Mouse (Mus musculus): ENCODE data around the gene Acsf2.

Gene Acsf2

DNA sequence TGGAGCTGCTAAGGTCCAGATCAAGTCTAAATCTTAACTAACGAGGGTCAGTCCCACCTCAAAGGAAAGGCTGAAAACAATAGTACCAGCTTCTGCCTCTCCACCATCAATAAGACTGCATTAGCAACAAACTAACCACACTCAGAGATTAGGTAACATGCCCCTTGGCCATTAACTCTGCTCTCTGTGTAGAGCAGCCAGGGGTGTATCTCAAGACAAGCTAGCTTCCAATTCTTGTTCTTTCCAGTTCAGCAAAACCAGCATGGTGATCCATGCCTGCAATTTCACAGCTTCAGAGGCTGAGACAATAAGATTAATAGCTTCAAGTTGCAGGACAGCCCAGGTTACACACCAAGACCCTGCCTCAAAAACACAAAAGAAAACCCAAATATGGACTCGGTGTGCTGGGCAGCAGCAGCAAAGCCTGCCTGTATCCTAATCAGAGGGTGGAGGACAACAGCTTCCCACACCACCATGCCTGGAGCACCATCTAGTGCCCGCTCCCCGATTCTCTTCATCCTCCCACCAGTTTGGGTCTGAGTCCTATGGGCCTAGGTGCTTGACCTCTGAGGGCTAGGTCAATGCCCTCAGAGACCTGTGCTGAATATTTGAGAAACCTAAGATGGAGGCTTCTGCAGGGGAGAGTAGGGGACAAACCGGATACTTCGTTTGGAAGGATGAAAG, 3.1 kb downstream of the Acsf2 start:
- peak; percentile 33 for DNase-seq

DNA sequence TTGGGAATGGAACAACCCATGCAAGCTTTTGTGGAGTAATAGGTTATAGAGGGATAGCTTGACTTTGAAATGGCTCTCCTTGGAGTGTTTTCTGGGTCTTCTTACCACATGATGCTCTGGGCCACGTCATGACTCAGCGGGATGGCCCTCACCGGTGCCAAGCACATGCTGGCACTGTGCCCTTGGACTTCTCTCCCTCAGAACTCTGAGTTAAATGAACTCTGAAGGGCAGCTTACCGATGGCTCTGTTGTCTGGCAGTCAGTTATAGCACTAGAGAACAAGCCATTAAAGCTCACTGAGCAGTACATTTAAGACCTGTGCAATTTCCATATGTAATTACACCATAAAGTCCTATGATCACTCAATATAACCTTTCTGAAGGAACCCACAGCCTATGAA, 4.4 kb downstream of the Acsf2 start:
- DNase-seq = peak; percentile 80

DNA sequence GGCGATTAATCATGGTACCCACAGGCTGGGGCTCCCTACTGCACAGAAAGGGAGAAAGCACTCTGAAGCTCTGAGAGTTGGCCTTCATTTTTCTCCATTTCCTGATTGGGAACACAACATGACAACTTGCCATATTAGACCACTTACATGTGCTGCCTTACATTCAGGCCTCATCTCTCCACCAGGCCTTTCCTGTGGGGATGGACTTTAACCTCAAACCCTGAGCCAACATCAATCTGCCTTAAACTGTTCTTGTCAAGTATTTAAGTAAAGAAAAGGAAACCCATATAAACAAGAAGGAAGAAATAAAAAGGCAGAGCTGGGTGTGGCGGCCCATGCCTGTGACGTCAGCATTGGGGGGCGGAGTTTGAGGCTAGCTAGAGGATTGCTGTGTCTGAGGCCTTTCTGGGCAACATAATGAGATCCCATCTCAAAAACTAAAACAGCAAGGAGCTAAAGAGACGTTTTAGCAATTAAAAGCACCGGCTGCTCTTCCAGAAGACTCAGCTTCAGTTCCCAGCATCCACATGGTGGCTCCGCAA, 5.3 kb downstream of the Acsf2 start:
- DNase-seq = peak; percentile 71

GRCm38 (mm10) chr11:94587511-94587910, 14.2 kb downstream of the Acsf2 start:
- no peak for DNase-seq

DNA sequence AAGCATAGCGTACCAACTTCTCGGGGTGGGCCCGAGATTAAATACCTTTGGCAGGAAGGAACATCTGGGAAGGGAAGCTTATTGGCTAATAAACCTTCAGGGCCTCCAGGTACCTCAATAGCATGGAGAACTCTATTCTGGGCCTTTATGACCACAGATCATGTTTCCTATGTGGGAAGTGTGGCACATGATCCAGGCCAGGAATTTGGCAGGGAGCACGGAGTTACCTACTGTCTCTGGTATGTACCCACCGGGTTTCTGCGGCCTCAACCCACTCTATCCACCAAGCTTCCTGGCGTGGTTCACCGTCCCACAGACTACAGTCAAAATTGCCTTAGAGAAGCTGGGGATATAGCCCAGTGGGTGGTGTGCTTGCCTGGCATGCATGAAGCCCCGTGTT, 16.6 kb downstream of the Acsf2 start:
- no peak for DNase-seq

DNA sequence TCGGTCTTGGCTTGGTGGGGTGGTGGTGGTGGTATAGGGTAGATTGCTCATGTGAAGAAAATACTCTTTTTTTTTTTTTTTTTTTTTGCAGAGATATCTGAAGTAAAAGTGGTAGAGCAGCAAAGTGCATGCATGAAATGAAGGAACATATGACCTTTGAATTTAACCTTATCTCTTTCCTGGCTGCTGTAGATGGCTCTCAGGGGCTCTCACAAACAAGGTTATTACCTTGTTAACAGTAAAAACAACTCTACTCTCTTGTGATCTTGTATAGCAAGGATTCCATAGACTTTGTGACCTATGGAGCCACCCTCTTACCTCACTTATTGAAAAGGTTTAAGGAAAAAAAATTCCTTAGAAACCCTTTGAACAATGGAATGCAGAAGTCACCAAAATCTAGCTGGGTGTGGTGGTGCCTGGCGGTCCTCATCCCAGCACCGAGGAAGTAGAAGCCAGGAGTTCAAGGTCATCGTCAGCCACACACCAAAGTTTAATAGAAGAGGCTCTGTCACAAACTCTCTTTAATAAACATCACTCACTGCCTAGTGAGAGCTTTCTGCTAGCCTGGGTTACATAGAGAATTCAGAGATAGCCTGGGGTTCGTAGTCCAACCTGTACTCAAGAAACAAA, 21.4 kb downstream of the Acsf2 start:
- DNase-seq = no peak

DNA sequence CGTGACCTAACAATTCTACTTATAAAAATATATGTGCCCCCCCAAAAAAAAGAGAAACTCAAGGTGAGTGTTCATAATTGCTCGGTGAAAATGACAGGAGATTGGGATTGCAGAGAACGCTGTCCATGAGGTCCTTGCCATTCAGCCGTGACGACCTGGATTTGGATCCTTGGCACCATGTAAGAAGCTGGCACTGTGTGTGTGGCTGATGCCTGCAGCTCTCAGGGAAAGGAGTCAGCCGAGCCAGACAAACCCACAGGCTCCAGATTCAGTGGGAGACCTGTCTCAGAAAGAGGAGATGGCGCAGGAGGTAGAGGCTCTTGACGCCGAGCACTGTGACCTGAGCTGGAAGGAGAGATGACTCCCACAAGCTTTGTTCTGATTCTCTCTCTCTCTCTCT, 25.3 kb downstream of the Acsf2 start:
- DNase-seq = peak; percentile 38

- no peak for DNase-seq
Observed at GRCm38 (mm10) chr11:94575036-94575435, 26.6 kb downstream of the Acsf2 start.

DNA sequence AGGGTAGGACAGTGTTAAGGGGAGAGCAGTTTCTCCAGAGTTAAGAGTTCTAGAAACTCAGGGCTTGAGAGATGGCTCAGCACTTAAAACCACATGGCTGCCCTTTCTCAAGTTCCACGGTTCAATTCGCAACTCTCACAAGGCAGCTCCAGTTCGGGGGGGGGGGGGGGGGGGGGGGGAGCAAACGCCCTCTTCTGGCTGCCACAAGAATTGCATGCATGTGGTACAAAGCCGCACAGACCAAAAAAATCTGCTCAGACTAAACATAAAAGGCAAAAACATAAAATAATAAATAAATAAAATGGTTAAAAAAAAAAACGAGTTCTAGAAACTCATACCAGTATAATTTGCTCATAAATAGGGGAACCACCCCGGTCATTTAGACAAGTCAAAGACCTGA, 27.1 kb downstream of the Acsf2 start:
- no peak for DNase-seq

DNA sequence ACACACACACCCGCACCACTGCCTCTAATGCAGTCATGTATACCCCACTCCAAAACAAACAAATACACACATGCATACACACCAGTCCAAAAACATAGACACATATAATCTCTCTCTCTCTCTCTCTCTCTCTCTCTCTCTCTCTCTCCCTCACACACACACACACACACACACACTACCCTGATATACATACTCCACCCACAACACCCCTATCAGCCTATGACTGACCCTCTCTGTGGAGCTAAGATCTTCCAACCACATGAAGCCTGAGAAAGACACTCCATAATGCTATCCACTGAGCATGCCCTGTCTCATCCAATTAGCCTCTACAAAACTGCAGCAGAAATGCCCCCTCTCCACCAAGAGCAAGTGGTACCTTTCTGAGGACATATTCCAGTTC, 29.8 kb downstream of the Acsf2 start:
- no peak for DNase-seq

DNA sequence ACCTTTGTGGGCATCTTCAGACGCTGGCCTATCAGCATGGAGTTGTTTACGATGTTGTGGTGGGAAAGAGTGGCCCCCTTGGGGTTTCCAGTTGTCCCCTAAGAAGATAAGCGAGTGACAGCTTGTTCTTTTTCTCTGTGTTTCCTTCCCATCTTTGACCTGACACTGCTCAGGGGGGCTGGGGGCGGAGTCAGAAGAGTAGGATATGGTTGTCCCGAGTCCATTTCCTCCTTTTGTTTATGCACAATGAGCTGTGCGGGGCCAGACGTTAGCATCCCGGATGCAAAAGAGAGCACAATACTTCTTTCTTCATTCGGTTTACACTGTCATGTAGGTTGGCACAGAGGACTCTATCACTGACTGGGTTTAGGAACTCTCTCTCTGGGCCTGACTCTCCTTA, 31.1 kb downstream of the Acsf2 start:
- DNase-seq = peak; percentile 80

- DNase-seq = no peak
Observed at GRCm38 (mm10) chr11:94567326-94567725, 34.3 kb downstream of the Acsf2 start.

- no peak for DNase-seq
Observed at GRCm38 (mm10) chr11:94566534-94566933, 35.1 kb downstream of the Acsf2 start.

DNA sequence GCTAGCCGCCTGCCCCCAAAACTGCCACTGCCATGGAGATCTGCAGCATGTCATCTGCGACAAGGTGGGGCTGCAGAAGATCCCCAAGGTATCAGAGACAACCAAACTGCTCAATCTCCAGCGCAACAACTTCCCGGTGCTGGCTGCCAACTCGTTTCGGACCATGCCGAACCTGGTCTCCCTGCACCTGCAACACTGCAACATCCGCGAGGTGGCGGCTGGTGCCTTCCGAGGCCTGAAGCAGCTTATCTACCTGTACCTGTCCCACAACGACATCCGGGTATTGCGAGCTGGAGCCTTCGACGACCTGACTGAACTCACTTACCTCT, 36.6 kb downstream of the Acsf2 start:
- peak; percentile 41 for DNase-seq

- DNase-seq = peak; percentile 79
Observed at GRCm38 (mm10) chr11:94564437-94565150, 37.1 kb downstream of the Acsf2 start, which contains the start of gene Chad. Gene Chad, plus strand, starts transcription at chr11:94565047.

GRCm38 (mm10) chr11:94563821-94564220, 37.9 kb downstream of the Acsf2 start:
- DNase-seq = no peak

GRCm38 (mm10) chr11:94563383-94563782, 38.3 kb downstream of the Acsf2 start:
- DNase-seq = no peak

DNA sequence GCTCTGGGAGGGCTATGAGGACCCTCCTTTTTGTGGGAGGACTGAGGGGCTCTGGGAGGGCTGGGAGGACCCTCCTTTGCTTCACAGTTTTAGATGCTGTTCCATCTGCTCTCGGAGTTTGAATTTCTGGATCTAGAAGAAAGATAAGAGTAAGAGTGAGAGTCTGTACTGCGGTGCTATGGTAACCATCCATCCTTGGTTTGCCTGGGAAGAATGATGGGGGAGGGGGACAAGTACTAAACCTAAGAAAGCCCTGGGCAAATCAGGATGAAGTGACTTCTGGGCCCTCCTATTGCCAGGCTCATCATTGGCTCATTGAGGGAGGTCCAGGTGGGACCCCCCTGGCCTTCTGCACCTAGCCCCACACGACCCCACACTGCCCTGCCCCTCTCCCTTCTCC, 43.4 kb downstream of the Acsf2 start:
- DNase-seq = no peak

GRCm38 (mm10) chr11:94550442-94550744, 51.3 kb downstream of the Acsf2 start:
- DNase-seq = no peak

DNA sequence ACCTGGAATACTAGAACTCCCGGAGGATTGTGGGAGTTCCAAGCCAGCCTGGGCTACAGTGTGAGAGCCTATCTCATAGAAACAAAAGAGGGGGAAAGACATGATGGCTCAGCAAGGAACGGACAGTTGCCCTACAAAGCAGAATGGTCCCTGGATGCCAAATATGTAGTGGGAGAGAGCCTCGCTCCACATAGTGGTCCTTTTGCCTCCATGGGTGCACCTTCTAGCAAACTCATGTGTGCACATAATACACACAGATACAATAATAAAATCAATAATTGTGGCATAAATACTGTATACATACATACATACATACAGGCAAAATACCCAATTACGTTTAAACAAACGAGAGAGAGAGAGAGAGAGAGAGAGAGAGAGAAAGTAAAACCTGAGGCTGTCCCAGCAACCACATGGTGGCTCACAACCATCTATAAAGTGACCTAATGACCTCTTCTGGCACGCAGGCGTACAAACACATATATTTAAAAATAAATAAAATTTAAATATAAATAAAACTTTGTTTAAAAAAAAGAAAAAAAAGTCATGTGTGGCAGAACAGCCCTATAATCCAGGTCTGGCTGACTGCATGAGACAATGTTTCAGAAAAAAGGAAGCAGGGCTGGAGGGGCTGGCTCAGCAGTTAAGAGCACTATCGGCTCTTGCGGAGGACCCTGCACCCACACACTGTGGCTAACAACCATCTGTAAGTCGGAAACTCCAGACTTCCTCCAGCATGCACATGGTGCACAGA, 51.8 kb downstream of the Acsf2 start:
- DNase-seq = no peak

DNA sequence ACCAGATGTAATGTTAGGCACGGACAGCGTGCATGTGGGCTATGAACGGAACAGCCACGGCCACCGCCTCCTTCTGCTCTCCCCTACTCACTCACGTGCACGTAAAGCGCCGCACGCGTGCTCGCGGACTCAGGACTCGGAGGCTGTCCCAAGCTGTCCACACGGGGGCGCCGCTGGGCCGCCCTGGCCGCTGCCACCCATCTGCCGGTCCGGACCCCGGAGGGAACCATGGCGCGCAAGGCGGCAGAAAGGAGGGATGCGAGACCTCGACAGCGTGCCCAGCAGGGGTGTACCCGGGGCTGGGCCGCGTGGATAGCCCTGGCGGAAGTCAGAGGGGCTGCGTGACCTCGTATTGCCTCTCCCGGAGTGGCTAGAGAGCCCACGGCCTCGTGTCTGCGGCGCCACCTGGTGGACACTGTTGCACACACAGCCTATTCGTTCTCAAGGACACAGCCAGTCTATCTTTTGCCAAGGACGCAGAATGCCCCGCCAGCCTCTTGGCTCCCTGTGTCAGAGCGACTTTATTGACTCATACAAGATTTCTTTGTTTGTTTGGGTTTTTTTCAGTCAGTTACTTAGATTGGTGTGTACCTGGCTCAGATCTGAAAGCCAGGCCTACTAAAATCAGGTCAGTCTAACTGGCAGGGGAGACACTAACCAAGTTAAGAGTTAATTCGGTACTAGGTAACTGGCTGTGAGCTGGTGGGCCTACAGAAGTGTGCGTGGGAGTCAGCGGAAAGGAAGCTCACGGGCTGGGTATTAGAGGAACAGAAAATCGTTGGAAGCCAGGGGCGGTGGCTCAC, 52.6 kb downstream of the Acsf2 start, which contains the start of gene Rsad1:
Gene Rsad1 (minus strand): TSS at position 368 of the 803 bp plus-strand sequence.
- peak; percentile 97 for DNase-seq

DNA sequence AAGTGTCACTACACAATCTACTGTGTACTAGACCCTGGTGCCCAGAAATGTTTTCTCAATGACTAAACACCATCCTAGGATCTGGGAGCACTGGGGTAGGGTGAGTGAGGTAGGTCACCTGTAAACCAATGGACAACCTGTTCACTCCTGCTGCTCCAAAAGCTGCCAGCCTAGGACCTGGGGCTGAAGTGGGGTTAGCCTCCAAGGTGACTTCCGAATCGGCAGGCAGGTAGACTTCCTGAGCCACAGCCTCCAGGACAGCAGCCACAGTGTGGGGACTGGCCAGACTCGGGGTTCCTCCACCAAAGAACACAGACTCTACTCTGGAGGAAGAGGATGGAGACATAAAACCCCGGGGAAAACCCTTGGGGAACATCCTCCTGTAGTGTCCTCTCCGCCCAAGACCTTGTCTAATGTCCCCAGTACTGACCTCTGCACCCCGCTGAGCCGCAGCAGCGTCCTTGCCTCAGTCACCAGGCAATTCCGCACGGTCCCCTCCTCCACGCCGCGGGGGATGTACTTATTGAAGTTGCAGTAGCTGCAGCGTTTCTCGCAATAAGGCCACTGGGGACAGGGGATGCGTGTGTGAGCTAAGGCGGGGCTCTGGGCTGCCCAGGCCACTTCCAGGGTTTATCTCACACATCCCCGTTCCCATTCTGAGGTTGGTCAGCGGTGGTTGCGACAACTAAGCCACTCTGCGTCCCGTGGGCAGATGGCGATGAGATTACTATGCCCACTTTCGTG, 53.5 kb downstream of the Acsf2 start:
- DNase-seq = peak; percentile 66

Data from kidney, postnatal 10 days (tissue).